Mouse (Mus musculus) layer of hippocampus, adult 18-20 months (tissue): Measurements from ENCODE around the gene Errfi1. TPM values are rescaled to one million over a fixed set of nuclear protein-coding genes. Genes with fewer than 3 reads are reported as not detected.

Experiments used
- DNase-seq, 2 experiments: peaks; one replicate each; pipeline ENCODE4 v3.0.0; 2022; ENCODE audit warnings: low spot score in 2 of 2
- long read RNA-seq: library from polyadenylated mRNA; stranded (forward); transcript quantifications from one replicate; pipeline ENCODE4 v2.0.0, GENCODE M21; 2021
- total RNA-seq, 2 experiments: library from RNA; stranded (reverse); gene quantifications; 2 replicates each; pipeline ENCODE4 v1.2.3; 2021

Errfi1 gene
- 10 to 100 TPM; 45.7 to 60.5 TPM for total RNA-seq
- long read RNA-seq, transcript Errfi1-201 (4 exons, 3,043 nt): major isoform, 272 of 290 reads
- long read RNA-seq, partial matches to known transcripts: 13 of 290 reads
- long read RNA-seq, other reads (novel, unspliced or antisense): 5 of 290 reads

DNA sequence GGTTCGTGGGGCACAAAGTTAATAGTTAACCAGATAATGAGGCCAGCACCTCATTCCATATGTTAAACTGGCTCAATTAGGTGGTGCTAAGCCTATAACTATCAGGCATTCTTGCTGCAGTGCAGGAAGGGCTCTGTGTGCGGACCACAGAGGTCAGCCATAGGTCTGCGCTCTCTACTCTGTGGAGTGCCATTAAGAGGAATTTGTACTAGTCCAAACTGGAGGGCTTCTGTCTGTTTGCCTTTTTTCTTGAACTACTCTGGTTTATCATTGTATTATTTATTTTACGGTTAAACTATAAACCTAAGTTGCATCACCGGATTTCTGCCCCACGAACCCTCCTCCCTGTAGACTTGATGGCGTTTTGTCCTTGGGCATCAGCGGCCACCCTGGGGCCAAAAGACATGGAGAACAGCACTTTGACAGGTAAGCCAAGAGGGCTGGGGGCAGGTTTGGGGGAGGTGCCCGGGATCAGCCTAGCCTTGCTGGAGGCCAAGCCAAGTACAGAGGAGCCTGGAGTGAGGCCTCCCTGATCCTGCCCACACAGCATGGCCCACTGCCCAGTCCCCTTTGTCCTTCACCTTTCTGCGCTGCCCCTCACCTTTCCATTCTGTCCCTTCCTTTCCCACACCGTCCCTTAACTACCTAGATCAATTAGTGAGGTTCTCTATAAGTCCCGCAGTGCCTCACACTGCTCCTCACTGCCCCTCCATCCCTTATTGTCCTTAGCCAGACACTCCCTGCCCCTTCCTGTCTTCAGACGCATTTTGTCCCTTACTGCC lies at the start of gene Errfi1:
Gene Errfi1 (plus strand): TSS at position 240 of the 782 bp plus-strand sequence.
- DNase-seq: no peak

DNA sequence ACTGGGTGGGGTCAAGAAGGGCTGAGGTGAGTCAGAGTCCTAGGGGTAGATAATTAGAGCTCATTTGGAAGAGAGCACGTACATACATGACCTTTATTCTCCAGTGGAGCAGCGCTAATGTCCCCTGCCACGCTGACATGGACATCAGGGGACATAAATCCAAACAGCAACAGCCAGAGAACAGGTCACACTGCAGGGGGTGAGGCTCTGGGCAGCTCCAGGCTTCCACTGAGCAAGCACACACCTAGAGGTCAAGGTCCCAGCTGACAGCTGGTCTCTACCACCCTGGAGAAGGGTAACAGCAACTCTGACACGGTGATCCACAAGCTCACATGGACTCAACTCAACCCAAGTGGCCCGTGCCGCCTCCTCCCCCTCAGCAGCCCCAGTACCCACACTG lies 49.5 kb upstream of the Errfi1 start:
- DNase-seq: no peak

DNA sequence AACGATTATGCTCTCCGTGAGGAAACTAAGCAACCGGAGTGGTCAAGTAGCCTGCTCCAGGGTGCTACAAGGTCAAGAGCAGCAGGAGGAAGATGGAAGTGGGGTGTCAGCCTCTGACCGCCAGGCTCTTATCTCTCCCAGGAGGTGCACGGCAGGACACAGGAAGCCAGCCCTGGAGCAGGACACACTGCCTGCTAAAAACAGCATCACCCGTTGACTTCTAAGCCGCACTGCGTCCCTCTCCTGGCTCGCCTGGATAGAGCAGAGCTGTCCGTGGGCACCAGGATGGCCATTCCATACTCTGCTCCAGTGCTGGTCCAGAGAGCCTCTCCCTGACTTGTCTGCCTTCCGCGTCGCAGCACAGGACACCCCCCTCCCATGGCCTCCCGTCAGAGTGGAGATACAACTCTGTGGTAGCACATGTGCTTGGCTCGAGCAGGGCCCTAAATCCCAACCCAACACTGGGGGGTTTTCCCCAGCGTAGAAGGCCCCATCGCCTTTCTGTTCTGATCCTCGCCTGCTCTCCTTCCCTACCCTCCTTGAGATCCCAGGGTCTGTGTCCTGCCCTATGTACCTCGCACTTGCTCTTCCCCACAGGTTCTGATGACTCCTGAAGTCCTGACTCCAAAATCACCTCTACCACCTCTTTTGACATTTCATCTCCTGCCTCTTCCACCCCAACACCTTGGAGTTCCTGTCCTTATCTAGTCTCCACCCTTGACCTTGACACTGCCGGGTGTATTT lies 45.8 kb upstream of the Errfi1 start:
- no peak for DNase-seq

DNA sequence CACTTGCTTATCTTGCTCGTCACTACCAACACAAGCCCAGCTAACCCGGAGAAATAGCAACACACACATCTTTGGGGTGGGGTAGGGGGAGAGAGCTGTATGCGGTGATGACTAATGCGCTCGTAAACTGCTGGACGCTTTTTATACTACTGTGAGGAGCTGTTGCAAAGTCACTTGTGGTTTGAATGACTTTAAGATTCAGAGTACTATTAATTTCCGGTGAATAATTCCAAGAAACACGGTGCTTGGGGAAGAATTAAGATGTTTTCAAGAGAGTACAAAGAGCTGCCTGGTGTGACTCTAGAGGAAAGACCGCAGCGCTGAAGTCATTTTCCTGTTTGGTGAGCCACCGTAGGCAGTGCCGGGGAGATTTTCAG lies 45.3 kb upstream of the Errfi1 start:
- no peak for DNase-seq

DNA sequence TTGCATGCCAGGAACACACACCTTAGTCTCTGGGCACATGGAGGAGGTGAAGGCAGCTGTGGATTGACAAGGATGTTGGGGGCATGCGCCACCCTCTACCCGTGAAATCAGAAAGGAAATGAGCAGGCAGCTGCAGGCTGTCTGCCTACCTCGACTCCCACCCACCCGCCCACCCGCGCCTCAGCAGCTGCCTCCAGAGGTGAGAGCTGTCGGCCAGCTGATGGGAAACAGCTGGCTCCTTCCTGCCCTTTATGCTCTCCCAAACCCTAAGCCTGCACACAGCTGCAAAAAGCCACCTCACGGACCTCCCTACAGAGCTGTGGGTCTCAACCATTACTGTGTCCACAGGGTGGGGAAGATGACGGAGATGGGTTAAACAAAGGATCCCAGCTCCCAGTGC lies 44.4 kb upstream of the Errfi1 start:
- no peak for DNase-seq

DNA sequence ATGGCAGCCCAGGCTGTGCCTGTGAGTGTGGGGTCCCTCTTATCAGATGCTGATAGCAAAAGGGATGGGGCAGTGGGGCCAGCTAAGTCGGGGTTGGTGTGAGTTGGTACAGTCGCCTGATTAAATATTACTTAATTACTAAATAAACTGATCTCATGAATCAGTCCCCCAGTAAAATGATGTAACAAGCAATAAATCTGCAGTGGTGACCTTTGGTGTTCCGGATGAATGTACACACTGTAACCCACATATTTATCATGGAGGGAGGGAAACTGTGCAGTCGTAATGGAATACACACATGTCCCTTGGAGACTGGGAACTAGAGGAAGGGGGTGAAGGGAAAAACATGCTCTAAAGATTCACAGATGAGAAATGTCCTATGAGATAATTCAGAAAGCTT lies 38.6 kb upstream of the Errfi1 start:
- DNase-seq: no peak

DNA sequence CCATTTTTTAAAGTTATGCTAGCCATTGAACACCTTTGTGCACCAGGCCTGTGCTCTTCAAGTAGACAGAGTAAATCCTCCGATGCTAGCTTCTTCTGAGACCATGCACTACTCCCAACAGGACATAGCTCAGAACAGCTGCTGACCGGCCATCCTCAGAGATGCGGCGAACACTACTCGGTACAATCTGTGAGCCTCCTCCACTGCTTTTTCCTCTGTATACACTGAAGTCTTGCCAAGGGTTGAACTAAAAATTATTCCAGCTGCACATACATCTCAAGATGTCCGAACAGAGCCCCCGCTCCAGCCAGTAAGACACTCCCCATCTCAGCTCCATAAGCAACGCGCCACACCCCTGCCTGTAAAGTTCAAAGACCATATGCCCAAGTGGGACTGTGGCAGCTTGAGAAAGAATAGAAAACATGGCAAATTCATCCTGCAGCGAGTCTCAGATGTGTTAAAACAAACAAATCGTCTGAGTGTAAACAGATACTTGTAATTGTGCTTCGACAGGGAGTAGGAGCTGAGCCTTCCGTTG lies 37.2 kb upstream of the Errfi1 start:
- DNase-seq: no peak

DNA sequence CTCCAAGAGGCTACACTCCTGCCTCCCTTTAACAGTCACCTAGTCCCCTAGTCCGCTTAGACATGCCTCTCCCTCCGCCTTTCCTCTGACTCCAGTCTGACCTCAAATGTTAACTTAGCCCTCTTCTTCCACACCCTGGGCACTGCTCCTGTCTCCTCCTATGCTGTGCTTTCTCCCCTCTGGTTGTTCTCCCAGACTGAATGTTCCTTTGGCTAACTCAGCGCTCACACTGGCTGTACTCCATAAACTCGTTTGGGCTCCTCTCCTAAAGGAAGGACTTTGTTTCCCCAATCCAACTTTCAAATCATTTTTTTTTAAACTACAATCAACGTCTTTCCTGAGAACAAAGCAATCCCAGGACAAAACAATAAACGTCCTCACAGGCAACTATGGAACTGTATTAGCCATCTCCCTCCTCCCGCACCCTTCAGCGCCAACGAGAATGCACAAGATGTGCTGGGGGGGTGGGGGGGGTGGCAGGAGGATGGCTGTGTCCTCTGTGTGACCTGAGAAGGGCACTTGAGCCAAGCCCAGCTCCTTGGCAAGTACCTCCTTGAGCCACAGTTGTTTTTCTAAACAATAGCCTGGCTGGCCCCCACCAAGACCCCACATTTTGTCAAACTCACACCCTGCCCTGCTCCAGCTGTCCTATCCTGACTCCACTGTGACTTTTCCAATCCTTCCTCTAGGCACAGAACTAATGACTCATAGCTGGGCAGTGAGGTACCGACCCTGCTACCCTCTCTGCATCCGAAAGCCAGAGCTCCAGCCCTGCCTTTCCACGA lies 34.4 kb upstream of the Errfi1 start:
- DNase-seq: no peak

DNA sequence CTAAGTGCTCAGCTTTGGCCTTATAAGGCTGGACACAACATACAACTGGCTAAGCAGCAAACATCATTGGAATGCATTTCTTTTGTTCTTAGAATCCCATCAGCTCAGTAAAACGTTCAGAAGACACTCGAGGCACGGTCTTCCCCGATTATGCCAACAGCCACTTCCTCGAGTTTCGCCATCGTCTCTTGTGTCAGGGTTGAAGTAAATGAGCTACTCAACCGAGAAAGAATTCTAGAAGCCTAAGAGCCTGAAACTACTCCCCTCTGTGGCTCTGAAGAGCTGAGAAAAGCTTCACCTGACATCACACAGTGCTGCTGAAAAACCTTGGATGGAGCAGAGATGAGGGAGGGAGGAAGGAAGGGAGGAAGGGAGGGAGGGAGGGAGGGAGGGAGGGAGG lies 32.3 kb upstream of the Errfi1 start:
- no peak for DNase-seq

DNA sequence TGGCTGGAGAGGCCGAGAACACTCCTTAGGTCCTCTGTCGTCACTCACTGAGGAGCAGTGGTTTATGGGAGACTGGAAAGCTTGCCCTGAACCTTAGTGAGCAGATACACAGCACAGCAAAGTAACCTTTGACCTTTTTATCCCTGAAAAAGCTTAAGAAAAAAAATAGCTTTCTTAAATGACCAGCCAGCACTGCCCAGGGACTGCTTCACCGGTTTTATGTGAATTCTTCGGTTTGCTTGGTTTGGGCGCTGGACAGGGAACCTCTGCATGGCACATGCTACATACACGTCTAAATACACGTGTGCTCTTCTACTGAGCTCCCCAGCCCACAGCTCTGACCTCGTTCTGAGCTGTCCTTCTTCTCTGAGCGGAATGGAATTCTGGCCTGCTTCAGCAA lies 31.1 kb upstream of the Errfi1 start:
- no peak for DNase-seq

DNA sequence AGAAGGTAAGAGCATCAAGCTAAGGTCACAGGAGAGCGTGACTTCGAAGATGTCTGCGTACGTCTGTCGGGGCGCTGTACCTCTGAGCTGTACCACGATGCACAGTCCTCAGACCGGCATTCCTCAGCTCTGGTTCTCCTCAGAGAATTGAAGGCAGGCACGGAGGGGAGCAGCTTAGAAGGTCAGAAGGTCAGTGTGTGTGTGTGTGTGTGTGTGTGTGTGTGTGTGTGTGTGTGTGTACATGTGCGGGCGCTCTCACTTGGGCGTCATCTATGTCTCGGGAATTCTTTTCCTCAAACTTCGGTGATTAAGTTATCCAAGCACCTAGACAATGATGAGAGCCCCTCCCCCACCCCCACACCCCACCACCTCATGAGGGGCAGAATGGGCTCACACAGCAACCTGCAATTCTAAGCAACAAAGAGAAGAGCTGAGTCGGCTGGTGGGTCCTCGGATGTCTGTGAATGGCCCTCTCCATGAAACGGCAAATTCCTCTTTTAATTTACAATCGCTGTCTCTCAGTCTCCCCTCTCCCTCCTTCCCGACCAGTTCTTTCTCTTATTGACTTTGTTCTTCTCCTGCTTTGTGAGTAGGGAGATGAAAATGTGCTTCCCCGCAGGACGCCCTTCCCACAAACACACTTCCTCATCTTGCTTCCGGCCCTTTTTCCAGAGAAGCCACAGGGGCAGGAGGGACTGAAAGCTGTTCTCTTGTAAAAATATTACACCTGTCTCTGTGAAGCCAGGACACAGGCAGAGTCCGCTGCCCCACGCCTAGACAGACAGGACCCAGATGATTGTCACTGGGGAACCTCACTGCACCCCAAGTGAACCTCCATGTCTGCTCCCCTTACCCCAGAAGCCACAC lies 29.9 kb upstream of the Errfi1 start:
- no peak for DNase-seq

DNA sequence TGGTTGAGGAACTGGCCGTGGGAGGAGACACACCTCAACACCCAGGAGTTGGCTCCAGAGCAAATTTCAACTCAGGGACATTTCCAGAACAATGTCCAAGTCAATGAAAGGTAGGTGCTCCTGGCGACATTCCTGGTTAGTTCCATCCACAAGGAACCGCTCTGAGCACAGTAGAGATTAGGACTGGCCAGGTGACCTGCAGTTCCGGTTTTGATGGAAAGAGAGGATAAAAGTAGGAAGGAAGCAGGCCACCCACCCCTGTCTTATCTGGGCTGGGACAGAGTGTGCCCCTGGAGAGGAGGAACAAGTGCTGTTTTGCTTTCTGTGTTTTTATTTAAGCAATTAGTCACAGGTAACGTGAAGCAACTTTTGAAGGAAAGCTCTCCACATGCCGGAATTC lies 28.8 kb upstream of the Errfi1 start:
- DNase-seq: no peak

DNA sequence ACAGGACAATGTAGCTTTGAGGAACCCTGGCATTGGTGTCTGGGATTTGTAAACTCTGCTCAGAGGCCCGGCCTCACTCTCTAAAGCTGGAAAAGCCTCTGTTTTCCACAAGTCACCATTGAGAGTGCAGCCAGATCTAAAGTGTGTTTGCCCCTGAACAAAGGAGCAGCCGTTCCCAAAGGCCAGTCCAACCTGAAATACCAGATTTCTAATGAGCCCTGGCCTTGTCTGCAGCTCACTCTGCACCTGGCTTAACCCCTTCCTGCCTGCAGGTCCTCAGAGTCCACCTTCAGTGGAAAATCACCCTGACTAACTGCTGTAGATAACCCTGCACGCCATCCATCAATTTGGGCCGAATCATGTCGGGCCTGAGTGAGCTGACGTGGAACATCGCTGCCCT lies 28.2 kb upstream of the Errfi1 start:
- DNase-seq: no peak

DNA sequence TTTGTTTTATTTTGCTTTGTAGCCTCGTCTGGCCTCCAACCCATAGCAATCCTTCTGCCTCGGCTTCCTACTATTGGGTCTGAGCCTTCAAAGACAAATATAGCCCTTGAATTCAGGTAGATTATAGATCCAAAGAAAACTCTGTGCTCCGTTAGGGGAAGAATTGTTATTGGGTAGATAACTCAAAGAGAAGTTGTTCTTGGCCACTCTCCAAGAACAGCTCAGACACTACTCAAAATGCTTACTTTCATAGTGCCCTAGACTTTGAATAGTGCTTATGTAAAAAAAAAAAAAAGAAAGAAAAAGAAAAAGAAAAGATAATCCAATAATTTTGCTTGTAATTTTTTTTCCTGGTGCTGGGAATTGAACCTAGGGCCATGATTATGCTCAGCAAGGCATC lies 22.4 kb upstream of the Errfi1 start:
- DNase-seq: no peak

DNA sequence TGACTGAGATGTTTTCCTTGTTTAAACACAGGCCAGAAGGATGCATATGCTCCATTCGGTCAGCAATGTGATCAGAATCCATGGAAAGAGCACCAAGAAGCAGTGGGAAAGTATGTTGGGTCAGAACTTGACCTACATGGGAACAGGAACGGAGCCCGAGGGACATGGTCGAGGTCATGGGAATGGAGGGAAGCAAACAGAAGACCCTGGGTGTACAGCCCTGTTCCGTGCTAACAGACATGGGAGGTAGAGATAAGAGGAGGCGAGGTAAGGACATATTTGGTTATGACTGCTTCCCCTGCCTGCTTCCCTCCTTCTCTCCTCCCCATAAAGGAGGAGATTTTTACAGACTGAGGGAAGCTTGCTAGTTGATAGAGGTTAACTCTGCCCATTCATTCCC lies 21.8 kb upstream of the Errfi1 start:
- DNase-seq: no peak

DNA sequence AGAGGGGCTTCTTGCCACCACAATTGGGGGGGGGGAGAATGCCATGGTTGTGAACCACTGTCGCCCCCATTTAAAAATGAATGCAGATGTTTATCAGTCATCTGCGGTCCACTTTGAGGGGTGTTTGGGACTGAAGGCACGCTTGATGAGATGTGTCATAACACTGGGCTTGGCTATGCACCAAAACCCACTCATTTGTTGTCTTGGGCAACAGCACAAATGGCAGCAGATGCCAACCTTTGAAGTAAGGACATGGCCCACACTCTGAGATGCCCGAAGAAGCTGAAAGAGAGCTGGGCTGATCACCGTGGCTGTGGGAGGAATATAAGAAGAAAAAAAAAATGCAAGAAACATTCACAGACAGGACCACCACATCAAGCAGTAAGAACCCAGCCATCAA lies 18.6 kb upstream of the Errfi1 start:
- DNase-seq: no peak

DNA sequence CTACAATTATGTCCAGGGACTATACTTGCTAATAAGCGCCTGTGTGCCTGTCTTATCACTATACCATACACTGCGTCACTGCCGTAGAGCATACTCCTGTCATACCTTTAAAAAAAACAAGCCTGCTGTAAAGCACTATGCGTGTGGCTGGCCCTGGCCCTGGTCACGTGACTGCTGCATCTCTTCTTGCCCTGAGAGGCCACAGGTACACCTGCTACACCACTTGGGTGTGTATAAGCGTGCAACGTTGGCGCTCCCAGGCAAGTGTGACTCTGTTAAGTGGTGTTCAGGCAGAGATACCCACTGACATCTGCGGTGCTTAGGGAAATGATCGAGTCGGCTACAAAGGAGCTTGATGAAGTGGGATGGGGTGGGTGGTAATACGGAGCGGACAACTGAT lies 17.5 kb upstream of the Errfi1 start:
- DNase-seq: no peak

DNA sequence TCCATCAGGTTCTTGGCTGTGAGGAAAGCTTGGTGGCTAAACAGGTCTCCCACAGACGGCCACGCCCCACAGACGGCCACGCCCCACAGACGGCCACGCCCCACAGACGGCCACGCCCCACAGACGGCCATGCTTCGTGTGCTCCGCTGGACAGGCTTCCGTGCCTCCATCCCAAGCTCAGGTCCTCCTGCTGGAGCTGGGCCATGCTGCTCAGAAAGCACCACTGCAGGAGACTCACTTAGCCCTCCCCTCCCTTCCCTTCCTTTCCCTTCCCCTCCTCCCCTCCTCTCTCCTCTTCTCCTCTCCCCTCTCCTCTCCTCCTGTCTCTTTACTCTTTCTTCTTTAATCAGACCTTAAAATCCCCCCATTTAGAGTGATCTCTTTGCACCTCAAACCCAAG lies 16.8 kb upstream of the Errfi1 start:
- DNase-seq: no peak

DNA sequence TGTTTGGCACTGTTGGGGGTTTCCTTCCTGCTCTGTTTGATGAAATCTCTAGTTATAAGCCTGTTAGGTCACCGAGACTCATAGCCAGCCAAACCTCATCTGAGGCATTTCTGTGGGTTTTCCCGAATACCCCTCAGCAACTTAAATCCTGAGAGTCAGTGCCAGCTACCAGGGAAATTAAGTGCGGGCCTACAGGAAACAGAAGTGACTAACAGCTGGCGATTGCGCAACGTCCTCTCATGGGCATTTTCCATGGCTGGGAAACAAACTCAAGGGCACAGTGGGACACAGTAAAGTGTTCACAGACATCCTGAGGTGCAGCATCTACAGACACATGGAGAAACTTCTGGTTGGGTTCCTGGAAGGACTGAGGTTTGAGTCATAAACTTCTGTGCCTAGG lies 16.3 kb upstream of the Errfi1 start:
- DNase-seq: no peak

DNA sequence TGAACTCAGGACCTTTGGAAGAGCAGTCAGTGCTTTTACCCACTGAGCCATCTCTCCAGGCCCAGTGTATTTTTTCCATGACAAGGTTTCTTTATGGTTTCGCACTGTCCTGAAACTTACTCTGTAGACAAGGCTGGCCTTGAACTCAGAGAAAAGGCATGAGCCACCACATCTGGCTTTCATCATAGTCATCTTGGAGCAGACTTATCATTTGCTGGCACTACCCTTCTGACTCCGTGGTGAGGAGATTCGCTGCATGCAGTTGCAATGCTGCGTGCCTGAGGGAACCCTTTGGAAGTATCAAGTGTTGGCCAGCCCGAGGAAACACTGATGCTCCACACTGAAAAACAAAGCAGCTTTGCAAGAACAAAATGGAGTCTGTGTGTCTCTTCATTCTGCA lies 11.7 kb upstream of the Errfi1 start:
- no peak for DNase-seq

DNA sequence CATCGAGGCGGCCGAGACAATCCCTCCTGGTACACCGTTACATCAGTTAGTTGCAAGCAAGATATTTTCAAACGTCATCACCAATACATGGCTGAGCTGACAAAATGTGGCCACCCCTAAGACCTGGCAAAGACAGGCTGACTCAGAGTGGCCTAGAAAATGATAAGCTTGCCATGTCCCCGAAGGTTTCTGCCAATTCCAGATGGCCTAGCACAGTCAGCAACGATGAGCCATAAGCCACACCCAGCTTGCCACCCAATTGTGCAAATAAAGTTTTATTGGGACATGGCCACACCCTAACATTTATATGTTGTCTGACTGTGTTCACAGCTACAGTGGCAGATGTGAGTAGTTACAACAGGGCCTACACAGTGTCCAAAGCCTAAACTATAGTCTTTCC lies 10.5 kb upstream of the Errfi1 start:
- DNase-seq: no peak
